Mouse (Mus musculus): ENCODE data around the gene Serpina1d. TPM values are rescaled to one million over a fixed set of nuclear protein-coding genes. Genes with fewer than 3 reads are reported as not detected.

Serpina1d gene
- not detected for total RNA-seq (2023)

GRCm38 (mm10) chr12:103773246-103773851 lies at the start of gene Serpina1d:
Serpina1d (minus strand) TSS chr12:103773592.

Other genes with a start within 250 kb of the Serpina1d start
- not detected for gene Ppp4r4, start 241.3 kb downstream of the Serpina1d start, total RNA-seq (2023)
- gene Serpina10, start 142.1 kb downstream of the Serpina1d start, total RNA-seq (2023) = not detected
- not detected for gene Serpina6, start 116.4 kb downstream of the Serpina1d start, total RNA-seq (2023)
- not detected for gene Serpina16, start 97.5 kb downstream of the Serpina1d start, total RNA-seq (2023)
- not detected for gene Serpina1f, start 78.1 kb downstream of the Serpina1d start, total RNA-seq (2023)
- not detected for gene Serpina1b, start 56.8 kb upstream of the Serpina1d start, total RNA-seq (2023)
- not detected for gene Serpina1a, start 90.0 kb upstream of the Serpina1d start, total RNA-seq (2023)
- gene Serpina1c, start 131.3 kb upstream of the Serpina1d start, total RNA-seq (2023) = not detected
- not detected for gene Serpina1e, start 185.4 kb upstream of the Serpina1d start, total RNA-seq (2023)
- gene Serpina11, start 216.4 kb upstream of the Serpina1d start, total RNA-seq (2023) = not detected
- not detected for gene Serpina9, start 240.2 kb upstream of the Serpina1d start, total RNA-seq (2023)

Measured in CD4-positive naive resting alpha-beta T cell, adult 57 days (primary cell).